Mouse (Mus musculus) E14TG2a.4 (cell line): ENCODE measurements at regions not wholly inside any gene's neighbourhood (a gene's known extent, or its start where the extent isn't known, plus 50 kb on each side); places are given as distances from the start of the nearest gene placed in this dataset.

ENCODE experiments used
- CTCF ChIP-seq: conservative IDR thresholded peaks from 2 replicates; pipeline ENCODE4 v1.5.1; 2014; ENCODE audit warnings: low read length
- NANOG ChIP-seq: IDR thresholded peaks from 2 replicates; pipeline ENCODE4 v1.6.1; 2014; ENCODE audit warnings: borderline replicate concordance, low read length, mixed read lengths

GRCm38 (mm10) chr13:27945062-27945461 lies 71.0 kb upstream of the Prl4a1 start:
- TF ChIP-seq CTCF (peak; percentile 64), NANOG (no peak)
